Mouse (Mus musculus): ENCODE data around the gene Tm9sf3.

GRCm38 (mm10) chr19:41177331-41177730, 86.5 kb downstream of the Tm9sf3 start:
- TF ChIP-seq GATA1 (IDR thresholded peaks at IDR 0.05; ENCODE audit: borderline replicate concordance, low read length) (no peak), FLI1 (IDR thresholded peaks at IDR 0.05; ENCODE audit: low read length) (no peak)

Data from megakaryocyte, embryonic 14.5 days (primary cell).